Mouse (Mus musculus) G1E-ER4 (cell line): ENCODE measurements around the gene Nrxn3. TPM values are rescaled to one million over a fixed set of nuclear protein-coding genes. Genes with fewer than 3 reads are reported as not detected.

Experiments
- GATA1 ChIP-seq: IDR thresholded peaks from one replicate; pipeline ENCODE4 v1.8.0; 2012; ENCODE audit warnings: low read length, inconsistent platforms
- polyA plus RNA-seq: library from polyadenylated mRNA; stranded (reverse); fragments of >175 nt; gene quantifications from 2 replicates; pipeline ENCODE4 v1.2.3, GENCODE M21; 2012

Nrxn3 gene
- polyA plus RNA-seq, 1 experiment, result not detected

GRCm38 (mm10) chr12:89262261-89262660 is 539.6 kb downstream of the Nrxn3 start:
- TF ChIP-seq GATA1, result no peak

- TF ChIP-seq GATA1, result no peak
These were observed 560.0 kb downstream of the Nrxn3 start for GRCm38 (mm10) chr12:89282362-89283343.

- no peak for TF ChIP-seq GATA1
These were observed 561.7 kb downstream of the Nrxn3 start for GRCm38 (mm10) chr12:89284412-89284811.

- no peak for TF ChIP-seq GATA1
These were observed 564.4 kb downstream of the Nrxn3 start for GRCm38 (mm10) chr12:89287037-89287436.

GRCm38 (mm10) chr12:89289589-89290274 is 567.1 kb downstream of the Nrxn3 start:
- no peak for TF ChIP-seq GATA1

DNA sequence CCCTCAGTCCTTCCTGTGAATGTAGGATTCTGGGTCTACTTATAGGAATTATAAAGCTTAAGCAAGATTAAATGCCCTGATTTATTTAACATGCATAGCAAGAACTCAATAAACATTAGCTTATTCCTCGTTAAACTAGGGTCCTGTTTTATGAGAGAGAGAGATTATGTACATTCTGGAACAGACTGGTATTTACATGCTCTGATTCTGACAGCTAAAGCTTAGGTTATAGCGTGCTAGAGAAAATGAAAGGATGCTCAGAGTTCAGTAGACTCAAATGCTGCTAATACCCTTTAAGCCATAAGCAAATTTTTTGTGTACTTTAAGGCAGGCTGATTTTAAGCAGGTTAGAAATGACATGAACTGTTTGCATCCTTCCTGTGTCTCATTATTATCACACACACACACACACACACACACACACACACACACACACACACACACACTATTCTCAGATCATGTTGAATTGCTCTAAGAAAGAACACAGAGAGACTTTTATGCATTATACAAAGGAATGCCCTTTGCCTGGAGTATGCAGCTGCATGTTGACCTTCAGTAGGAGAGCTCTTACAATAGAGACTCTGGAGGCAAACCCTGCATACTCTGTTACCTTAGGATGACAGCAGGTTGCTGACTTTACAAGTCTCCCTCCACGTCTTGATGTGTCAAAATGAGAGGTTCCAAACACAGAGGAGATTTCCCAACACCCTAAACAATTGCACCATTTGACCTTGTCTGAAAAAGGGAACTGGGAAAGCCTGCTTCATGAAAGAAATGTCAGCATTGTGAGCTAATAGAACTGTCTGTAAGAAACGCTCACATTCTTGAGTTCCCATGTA is 568.3 kb downstream of the Nrxn3 start:
- TF ChIP-seq GATA1, result no peak

- TF ChIP-seq GATA1, result no peak
These were observed 579.3 kb downstream of the Nrxn3 start for GRCm38 (mm10) chr12:89302011-89302410.

- no peak for TF ChIP-seq GATA1
These were observed 587.5 kb downstream of the Nrxn3 start for GRCm38 (mm10) chr12:89310200-89310599.

GRCm38 (mm10) chr12:89312586-89312985 is 589.9 kb downstream of the Nrxn3 start:
- no peak for TF ChIP-seq GATA1

DNA sequence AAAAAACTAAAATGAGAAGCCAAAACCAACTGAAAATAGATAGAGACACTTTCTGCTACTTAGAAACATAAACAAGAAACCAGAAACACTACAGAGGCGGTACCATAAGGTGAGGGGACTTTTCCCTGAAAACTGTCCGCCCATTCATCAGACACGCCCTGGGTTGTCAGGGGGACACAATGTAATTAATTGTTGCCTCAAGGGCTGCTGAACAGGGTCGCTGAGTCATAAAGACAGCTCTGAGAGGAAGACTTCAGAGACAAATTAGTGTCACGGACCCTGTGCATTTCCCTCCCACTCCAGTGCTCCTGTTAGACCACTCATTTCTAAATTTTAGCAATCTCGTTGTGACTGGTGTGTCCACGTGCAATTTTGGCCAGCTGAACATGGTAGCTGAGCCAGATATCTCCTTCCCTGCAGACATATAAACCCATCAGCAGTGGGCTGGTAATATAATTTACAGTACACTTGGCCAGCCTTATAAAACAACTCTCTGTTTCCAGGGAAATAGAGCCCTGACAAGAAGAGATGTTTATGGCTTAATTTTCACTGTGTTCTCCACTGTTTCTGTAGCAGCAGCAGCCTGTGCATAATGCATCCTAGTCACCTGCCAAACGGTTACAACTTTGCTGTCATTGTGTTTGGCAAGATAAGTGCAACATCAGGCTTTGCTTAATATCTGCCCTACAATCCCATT is 603.3 kb downstream of the Nrxn3 start:
- TF ChIP-seq GATA1, result no peak

- no peak for TF ChIP-seq GATA1
These were observed 609.0 kb downstream of the Nrxn3 start for GRCm38 (mm10) chr12:89331474-89332263.

GRCm38 (mm10) chr12:89333486-89333885 is 610.8 kb downstream of the Nrxn3 start:
- no peak for TF ChIP-seq GATA1

GRCm38 (mm10) chr12:89364850-89365249 is 642.2 kb downstream of the Nrxn3 start:
- TF ChIP-seq GATA1, result no peak

DNA sequence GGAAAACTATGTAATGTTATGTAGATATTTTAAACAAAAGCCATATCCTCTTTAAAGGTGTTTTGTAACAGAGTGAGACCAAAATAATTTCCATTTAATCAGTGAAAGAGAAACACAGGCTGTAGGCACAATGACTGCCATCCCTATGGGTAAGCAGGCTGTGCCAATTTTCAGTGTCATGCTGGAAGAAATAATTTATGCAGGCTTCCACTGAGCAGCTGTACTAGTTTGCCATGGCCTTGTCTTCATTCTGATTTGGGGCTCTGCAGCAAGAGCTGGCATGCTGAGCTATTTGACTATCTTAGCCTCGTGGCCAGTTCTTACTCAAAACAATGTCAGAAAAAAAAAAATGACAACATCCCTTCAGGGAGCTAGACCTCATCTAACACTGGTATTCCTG is 647.3 kb downstream of the Nrxn3 start:
- TF ChIP-seq GATA1, result no peak
